Mouse (Mus musculus): ENCODE measurements around the gene Gpatch2.

DNA sequence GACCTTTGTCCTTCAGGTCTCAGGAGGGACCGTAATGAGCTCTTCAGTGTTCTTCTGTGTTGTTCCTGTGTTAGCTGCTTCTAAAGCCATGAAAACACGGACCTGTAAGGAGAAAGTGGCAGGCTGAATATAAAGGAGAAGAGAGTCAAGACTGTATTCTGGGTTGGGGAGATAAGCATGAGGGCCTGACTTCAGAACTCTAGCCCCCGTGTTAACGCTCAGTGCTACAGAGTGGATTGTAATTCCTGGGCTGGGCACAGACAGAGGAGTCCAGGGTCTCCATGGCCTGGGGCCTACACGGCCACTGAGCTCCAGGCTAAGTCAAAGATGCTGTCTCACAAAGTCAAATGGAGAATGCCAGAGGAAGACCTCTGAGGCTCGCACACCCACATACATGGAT is 132.3 kb downstream of the Gpatch2 start:
- TF ChIP-seq CTCF (IDR thresholded peaks at IDR 0.05; ENCODE audit: low read depth): no peak
- TF ChIP-seq EP300 (IDR thresholded peaks at IDR 0.05; ENCODE audit: low read depth): no peak

All from liver, postnatal 0 days (tissue).